Mouse (Mus musculus) T-cell, adult 2 months (primary cell): Measurements from ENCODE around the gene Mageb4.
"Not testable (repeated sequence)": the region's sequence is repeated elsewhere in the genome, so short reads cannot be mapped to it uniquely, and the experiment has no call there.

Experiments used
- DNase-seq: peaks from one replicate; pipeline ENCODE4 v3.0.0; 2022; ENCODE audit warnings: low spot score

The Mageb4 gene

GRCm38 (mm10) chrX:86304993-86305392, at the start of gene Mageb4:
Gene Mageb4 (minus strand): TSS chrX:86305093.
- not testable (repeated sequence) for DNase-seq

GRCm38 (mm10) chrX:86284597-86284996, 20.3 kb downstream of the Mageb4 start:
- DNase-seq = not testable (repeated sequence)

- DNase-seq = not testable (repeated sequence)
Observed at GRCm38 (mm10) chrX:86245950-86246349, 58.9 kb downstream of the Mageb4 start.

GRCm38 (mm10) chrX:86237246-86237645, 67.6 kb downstream of the Mageb4 start:
- DNase-seq = no peak
